Mouse (Mus musculus) myocyte (in vitro differentiated cells): ENCODE results near the gene Gemin4. TPM values are rescaled to one million over a fixed set of nuclear protein-coding genes. Genes with fewer than 3 reads are reported as not detected.
A peak's percentile ranks its signal among the peaks of the same experiment; 100 is the strongest.

Experiments
- H3K27me3 ChIP-seq: one replicate; pipeline ENCODE4 v1.6.1; 2011; ENCODE audit not compliant: control insufficient read depth, insufficient read depth, insufficient read length
- H3K36me3 ChIP-seq: one replicate; pipeline ENCODE4 v1.6.1; 2011; ENCODE audit not compliant: control insufficient read depth, insufficient read depth
- H3K4me2 ChIP-seq: one replicate; pipeline ENCODE4 v1.6.1; 2011; ENCODE audit warnings: low read depth, control low read depth
- H3K4me3 ChIP-seq: one replicate; pipeline ENCODE4 v1.5.1; 2011; ENCODE audit warnings: mild to moderate bottlenecking, control low read depth, moderate library complexity
- H3K79me2 ChIP-seq: one replicate; pipeline ENCODE4 v1.6.1; 2011; ENCODE audit not compliant: control insufficient read depth, insufficient read depth
- H3ac ChIP-seq: one replicate; pipeline ENCODE4 v1.6.1; 2011; ENCODE audit not compliant: control insufficient read depth, insufficient read length
- CEBPB ChIP-seq: IDR thresholded peaks from 2 replicates; pipeline ENCODE4 v1.6.1; 2011; ENCODE audit warnings: mild to moderate bottlenecking, moderate library complexity; ENCODE audit not compliant: poor library complexity, insufficient read depth, severe bottlenecking
- E2F4 ChIP-seq: IDR thresholded peaks from one replicate; pipeline ENCODE4 v1.6.1; 2011; ENCODE audit warnings: mild to moderate bottlenecking, control low read depth, moderate library complexity; ENCODE audit not compliant: insufficient read depth
- MAX ChIP-seq: IDR thresholded peaks from one replicate; pipeline ENCODE4 v1.6.1; 2011; ENCODE audit warnings: low read depth, mild to moderate bottlenecking, control low read depth
- MYOD1 ChIP-seq, 3 experiments: IDR thresholded peaks; one replicate each; pipeline ENCODE4 v1.6.1; 2011; ENCODE audit warnings: control low read depth in 2 of 3, low read depth in 2 of 3, mild to moderate bottlenecking in 2 of 3, moderate library complexity in 1 of 3; ENCODE audit not compliant: insufficient read length in 2 of 3, control insufficient read depth in 1 of 3
- MYOG ChIP-seq, 3 experiments: IDR thresholded peaks; one replicate each; pipeline ENCODE4 v1.6.1; 2011; ENCODE audit warnings: control low read depth in 2 of 3, low read depth in 2 of 3, mild to moderate bottlenecking in 2 of 3; ENCODE audit not compliant: insufficient read length in 2 of 3, control insufficient read depth in 1 of 3, insufficient read depth in 1 of 3
- POLR2A ChIP-seq: IDR thresholded peaks from one replicate; pipeline ENCODE4 v1.6.1; 2011; ENCODE audit warnings: low read depth, mild to moderate bottlenecking, control low read depth, moderate library complexity; ENCODE audit not compliant: insufficient read length
- POLR2AphosphoS2 ChIP-seq: IDR thresholded peaks from one replicate; pipeline ENCODE4 v1.6.1; 2011; ENCODE audit warnings: low read depth, control low read depth; ENCODE audit not compliant: insufficient read length
- REST ChIP-seq: IDR thresholded peaks from one replicate; pipeline ENCODE4 v1.6.1; 2011; ENCODE audit warnings: mild to moderate bottlenecking, control low read depth, moderate library complexity; ENCODE audit not compliant: insufficient read depth, insufficient read length
- SRF ChIP-seq: IDR thresholded peaks from one replicate; pipeline ENCODE4 v1.6.1; 2011; ENCODE audit warnings: low read depth; ENCODE audit not compliant: control insufficient read depth, insufficient read length
- TCF12 ChIP-seq: IDR thresholded peaks from one replicate; pipeline ENCODE4 v1.6.1; 2011; ENCODE audit warnings: mild to moderate bottlenecking, control low read depth; ENCODE audit not compliant: poor library complexity, insufficient read depth, severe bottlenecking
- TCF3 ChIP-seq: IDR thresholded peaks from one replicate; pipeline ENCODE4 v1.6.1; 2011; ENCODE audit warnings: low read depth, control low read depth; ENCODE audit not compliant: insufficient read length
- USF1 ChIP-seq: IDR thresholded peaks from one replicate; pipeline ENCODE4 v1.6.1; 2011; ENCODE audit warnings: low read depth, mild to moderate bottlenecking, control low read depth, moderate library complexity
- polyA plus RNA-seq: library from polyadenylated mRNA; unstranded; fragments of >200 nt; fragmentation: generic; extraction: Trizol; gene quantifications from one replicate; pipeline ENCODE4 v1.2.1, GENCODE M21; 2012; ENCODE audit warnings: missing spikeins

The Gemin4 gene
- polyA plus RNA-seq, 1 experiment = 10.7 TPM

GRCm38 (mm10) chr11:76257386-76257785 lies 39.9 kb upstream of the Gemin4 start:
- TF ChIP-seq MAX = no peak
- TF ChIP-seq MYOD1 (IDR thresholded peaks at IDR 0.05; ENCODE audit: control insufficient read depth in 1 of 3, insufficient read length in 2 of 3, low read depth in 2 of 3) = peak in 2 of 3 experiments; percentile 30 to 68
- TF ChIP-seq TCF12 = peak; percentile 4
- TF ChIP-seq MYOG (IDR thresholded peaks at IDR 0.05; ENCODE audit: control insufficient read depth in 1 of 3, insufficient read depth in 1 of 3, insufficient read length in 2 of 3, low read depth in 2 of 3) = peak; percentile 55 to 79 (median 71)
- Histone ChIP-seq H3K79me2 (no peaks in the 10 kb centered on the region), H3K36me3 (peaks cover 7% of the 10 kb centered on the region), H3K27me3 (no peaks in the 10 kb centered on the region), H3K4me2 (no peak overlapping the region), H3K4me3 (no peak overlapping the region), H3ac (no peak overlapping the region)

DNA sequence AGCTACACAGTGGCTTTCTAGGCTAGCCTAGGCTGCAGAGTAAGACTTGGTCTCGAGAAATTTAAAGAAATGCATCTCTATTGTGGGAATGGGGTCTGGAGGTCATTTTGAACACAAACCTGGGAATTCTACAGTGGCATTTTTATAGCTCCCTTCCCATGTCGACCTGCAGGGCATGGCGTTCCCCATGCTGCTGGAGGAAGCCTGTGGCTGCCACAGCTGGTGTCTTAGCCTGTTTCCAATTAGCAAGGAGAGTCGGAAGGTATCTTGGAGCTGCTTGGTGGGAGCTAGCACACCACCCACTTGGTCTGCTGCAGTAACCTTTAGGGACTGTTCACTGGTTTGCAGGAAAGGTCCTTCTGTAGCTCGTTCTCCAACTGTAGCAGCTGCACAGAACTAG lies 38.7 kb upstream of the Gemin4 start:
- Histone ChIP-seq H3K36me3 (peaks cover 7% of the 10 kb centered on the region), H3K27me3 (no peaks in the 10 kb centered on the region), H3K4me2 (peak overlapping the region; percentile 33), H3K4me3 (no peak overlapping the region), H3K79me2 (no peaks in the 10 kb centered on the region), H3ac (no peak overlapping the region)
- TF ChIP-seq MAX (no peak), CEBPB (no peak), MYOG (IDR thresholded peaks at IDR 0.05; ENCODE audit: control insufficient read depth in 1 of 3, insufficient read depth in 1 of 3, insufficient read length in 2 of 3, low read depth in 2 of 3) (peak in 1 of 3 experiments; percentile 35), POLR2A (no peak), SRF (no peak), MYOD1 (IDR thresholded peaks at IDR 0.05; ENCODE audit: control insufficient read depth in 1 of 3, insufficient read length in 2 of 3, low read depth in 2 of 3) (peak in 1 of 3 experiments; percentile 46)

GRCm38 (mm10) chr11:76255431-76256001 lies 38.1 kb upstream of the Gemin4 start:
- no peak overlapping the region for H3K4me3 ChIP-seq
- peak; percentile 54 for TF ChIP-seq TCF3
- no peak for TF ChIP-seq REST
- TF ChIP-seq TCF12 = peak; percentile 76
- peak; percentile 78 for TF ChIP-seq USF1
- no peak for TF ChIP-seq CEBPB
- TF ChIP-seq MAX = no peak
- TF ChIP-seq SRF = peak; percentile 79
- TF ChIP-seq MYOG (IDR thresholded peaks at IDR 0.05; ENCODE audit: control insufficient read depth in 1 of 3, insufficient read depth in 1 of 3, insufficient read length in 2 of 3, low read depth in 2 of 3) = peak in 2 of 3 experiments; percentile 46 to 62
- no peak for TF ChIP-seq E2F4
- no peak for TF ChIP-seq POLR2AphosphoS2
- no peak for TF ChIP-seq POLR2A
- TF ChIP-seq MYOD1 (IDR thresholded peaks at IDR 0.05; ENCODE audit: control insufficient read depth in 1 of 3, insufficient read length in 2 of 3, low read depth in 2 of 3) = peak; percentile 48 to 95 (median 93)
- peak overlapping the region; percentile 33 for H3K4me2 ChIP-seq
- H3K79me2 ChIP-seq = no peaks in the 10 kb centered on the region
- peaks cover 7% of the 10 kb centered on the region for H3K36me3 ChIP-seq
- H3K27me3 ChIP-seq = no peaks in the 10 kb centered on the region
- no peak overlapping the region for H3ac ChIP-seq

DNA sequence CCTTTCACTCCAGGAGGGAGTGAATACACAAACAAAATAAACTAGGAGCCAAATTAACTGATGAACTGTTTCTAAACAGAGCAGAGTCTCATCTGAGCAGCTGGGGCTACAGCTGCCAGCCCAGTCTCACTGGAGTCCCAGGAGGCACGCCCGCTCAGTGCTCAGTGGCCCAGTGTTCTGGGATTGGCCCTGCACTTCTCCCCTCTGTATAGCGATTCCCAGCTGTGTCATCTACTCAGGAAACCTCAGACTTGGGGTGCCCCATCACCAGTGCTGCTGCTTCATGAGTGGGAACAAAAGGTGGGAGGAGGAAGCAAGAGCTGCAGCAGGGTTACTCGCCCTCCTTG lies 36.4 kb upstream of the Gemin4 start:
- no peaks in the 10 kb centered on the region for H3K79me2 ChIP-seq
- H3K36me3 ChIP-seq = peaks cover 5% of the 10 kb centered on the region
- no peak overlapping the region for H3K4me3 ChIP-seq
- peak overlapping the region; percentile 33 for H3K4me2 ChIP-seq
- H3K27me3 ChIP-seq = no peaks in the 10 kb centered on the region
- TF ChIP-seq POLR2AphosphoS2 (peak; percentile 20), MYOG (IDR thresholded peaks at IDR 0.05; ENCODE audit: control insufficient read depth in 1 of 3, insufficient read depth in 1 of 3, insufficient read length in 2 of 3, low read depth in 2 of 3) (peak; percentile 41 to 84 (median 73)), SRF (no peak), TCF3 (peak; percentile 52), REST (no peak), TCF12 (no peak), MYOD1 (IDR thresholded peaks at IDR 0.05; ENCODE audit: control insufficient read depth in 1 of 3, insufficient read length in 2 of 3, low read depth in 2 of 3) (peak in 2 of 3 experiments; percentile 81 to 83)
- no peak overlapping the region for H3ac ChIP-seq

DNA sequence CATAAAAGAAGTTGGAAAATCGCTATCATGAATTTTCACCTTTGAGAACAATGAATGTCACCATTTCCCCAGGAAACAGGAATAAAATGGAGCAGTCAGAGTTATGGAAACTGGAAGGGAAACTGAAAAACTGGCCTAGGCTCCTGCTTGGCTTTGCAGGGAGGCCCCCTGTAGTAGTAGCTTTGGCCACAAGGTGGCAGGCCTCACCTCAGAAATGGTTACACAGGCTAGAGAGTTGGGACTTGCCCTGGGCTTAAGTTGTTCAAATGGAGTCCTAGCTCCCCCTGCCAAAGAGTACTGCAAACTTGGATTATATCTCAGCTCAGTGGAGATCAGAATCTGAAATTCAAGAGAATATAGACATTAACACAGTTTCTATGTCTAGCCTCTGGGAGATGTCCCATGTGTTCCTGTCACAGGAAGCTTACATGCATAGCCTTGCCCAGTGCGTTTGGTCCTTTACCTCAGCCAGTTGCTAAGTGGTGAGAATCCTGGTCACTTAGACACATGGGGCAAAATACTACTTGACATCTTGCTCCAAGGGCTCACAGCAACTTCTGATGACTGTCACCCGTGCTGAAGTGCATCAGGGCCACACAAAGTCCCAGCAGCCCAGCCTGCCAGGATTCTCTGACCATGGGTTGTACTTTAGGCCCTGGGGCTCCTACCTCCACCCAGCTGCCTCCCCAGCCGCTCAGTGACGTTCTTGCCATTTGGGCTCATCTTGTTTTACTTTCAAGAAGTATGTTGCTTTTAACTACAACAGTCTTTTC lies 35.9 kb upstream of the Gemin4 start:
- Histone ChIP-seq H3K4me2 (peak overlapping the region; percentile 33), H3K4me3 (no peak overlapping the region), H3K36me3 (peaks cover 5% of the 10 kb centered on the region), H3K79me2 (no peaks in the 10 kb centered on the region), H3ac (no peak overlapping the region), H3K27me3 (no peaks in the 10 kb centered on the region)
- TF ChIP-seq SRF (no peak), MYOG (IDR thresholded peaks at IDR 0.05; ENCODE audit: control insufficient read depth in 1 of 3, insufficient read depth in 1 of 3, insufficient read length in 2 of 3, low read depth in 2 of 3) (no peak), CEBPB (no peak), POLR2AphosphoS2 (peak; percentile 54), REST (no peak), TCF3 (no peak)
